9 mouse cellular contexts compared by ENCODE assay signal in the genomic region with DNA sequence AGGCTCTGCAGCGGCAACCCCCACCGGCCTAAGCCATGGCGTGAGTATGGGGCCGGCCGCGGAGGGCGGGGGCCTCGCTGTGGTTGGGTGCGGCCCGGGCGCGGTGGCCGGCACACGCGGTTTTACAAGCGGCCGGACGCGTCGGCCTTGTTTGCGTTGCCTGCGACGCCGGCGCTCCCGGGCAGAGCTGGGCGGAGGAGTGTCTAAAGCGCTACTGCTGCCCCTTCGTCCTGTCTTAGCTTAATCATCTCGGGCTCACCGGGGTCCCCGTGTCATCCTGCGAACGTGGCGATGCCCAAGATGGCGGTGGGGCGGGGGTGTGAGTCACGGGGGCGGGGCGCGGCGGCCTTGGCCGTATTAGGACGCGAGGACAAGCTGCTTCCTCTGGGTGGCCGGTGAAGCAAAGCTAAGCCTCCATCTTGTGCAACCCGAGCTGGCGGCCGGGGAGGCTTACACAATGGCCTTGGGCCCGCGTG. TPM values are rescaled to one million over a fixed set of nuclear protein-coding genes. Genes with fewer than 3 reads are reported as not detected.
DNase-seq lines count a peak whose midpoint lies in the region; ATAC-seq and TF ChIP-seq lines count a peak whose summit lies in the region.
"Had no signal": no experiment of that assay in that cellular context is flagged by ENCODE, and none has a peak within 500 bp of the region (broad histone marks: within the 10 kb centered on the region; RNA-seq: fewer than 3 reads in every experiment).

No protein-coding gene starts in this region.

- H3K4me1 ChIP-seq in bone marrow, adult 2 months (ENCODE audit: control insufficient read depth, insufficient read depth, low read length): peaks cover 1% of the 10 kb centered on the region; the same call in 1 of the 2 replicates
- peaks cover 47% of the 10 kb centered on the region for H3K4me1 ChIP-seq in embryonic facial prominence, embryonic 13.5 days
- peaks cover 73% of the 10 kb centered on the region for H3K4me1 ChIP-seq in liver, embryonic 16.5 days (ENCODE audit: control insufficient read depth, low read depth, low read length)
- H3K4me1 ChIP-seq in neural tube, embryonic 11.5 days (ENCODE audit: control insufficient read depth, insufficient read depth, low read length): peaks cover 15% of the 10 kb centered on the region
- H3K4me1 ChIP-seq in stomach, embryonic 16.5 days (ENCODE audit: control insufficient read depth, insufficient read depth, low read length): peaks cover 40% of the 10 kb centered on the region

- H3K36me3 ChIP-seq in C2C12 (ENCODE audit: control insufficient read depth, insufficient read depth): peaks cover 67% of the 10 kb centered on the region
- peaks cover 55% of the 10 kb centered on the region for H3K36me3 ChIP-seq in embryonic facial prominence, embryonic 13.5 days
- H3K36me3 ChIP-seq in liver, embryonic 16.5 days (ENCODE audit: control insufficient read depth, insufficient read depth): peaks cover 28% of the 10 kb centered on the region
- peaks cover 14% of the 10 kb centered on the region for H3K36me3 ChIP-seq in neural tube, embryonic 11.5 days (ENCODE audit: control insufficient read depth, insufficient read depth, low read length)
- peaks cover 26% of the 10 kb centered on the region for H3K36me3 ChIP-seq in stomach, embryonic 16.5 days (ENCODE audit: control insufficient read depth, insufficient read depth, low read length)

- DNase-seq in heart, adult 9 months (ENCODE audit: low spot score in 2 of 2): peak; percentile 82 to 86
- peak; percentile 82 for DNase-seq in kidney, adult 9 months
- peak; percentile 83 for DNase-seq in neural tube, embryonic 11.5 days (ENCODE audit: low spot score)

- WGBS in bone marrow, adult 2 months: under 1% methylated on average over 51 of the region's 51 CpGs
- 0% methylated on average over 51 of the region's 51 CpGs for WGBS in embryonic facial prominence, embryonic 13.5 days
- whole genome bisulfite sequencing in liver, embryonic 16.5 days (ENCODE audit: insufficient replicate concordance): under 1% methylated on average over 51 of the region's 51 CpGs
- under 1% methylated on average over 50 of the region's 51 CpGs for WGBS in neural tube, embryonic 11.5 days
- under 1% methylated on average over 51 of the region's 51 CpGs for WGBS in stomach, embryonic 16.5 days

- H3K9me3 ChIP-seq in embryonic facial prominence, embryonic 13.5 days: no peaks in the 10 kb centered on the region
- H3K9me3 ChIP-seq in liver, embryonic 16.5 days (replicated peaks; ENCODE audit: control insufficient read depth, low read length): no peaks in the 10 kb centered on the region
- H3K9me3 ChIP-seq in neural tube, embryonic 11.5 days (ENCODE audit: control insufficient read depth, low read length): no peaks in the 10 kb centered on the region
- no peaks in the 10 kb centered on the region for H3K9me3 ChIP-seq in stomach, embryonic 16.5 days (replicated peaks; ENCODE audit: control insufficient read depth, low read length)

- peak overlapping the region; percentile 100 for H3K9ac ChIP-seq in embryonic facial prominence, embryonic 13.5 days
- peak overlapping the region; percentile 96 for H3K9ac ChIP-seq in liver, embryonic 16.5 days (ENCODE audit: low read depth, low read length)
- peak overlapping the region; percentile 100 for H3K9ac ChIP-seq in neural tube, embryonic 11.5 days (ENCODE audit: low read length)
- H3K9ac ChIP-seq in stomach, embryonic 16.5 days (ENCODE audit: low read length): peak overlapping the region; percentile 100

- peaks cover 34% of the 10 kb centered on the region for H3K79me2 ChIP-seq in C2C12 (ENCODE audit: control insufficient read depth, insufficient read depth)

- H3K27me3 ChIP-seq in C2C12 (ENCODE audit: control insufficient read depth, insufficient read depth, insufficient read length): no peaks in the 10 kb centered on the region
- no peaks in the 10 kb centered on the region for H3K27me3 ChIP-seq in embryonic facial prominence, embryonic 13.5 days
- H3K27me3 ChIP-seq in liver, embryonic 16.5 days (ENCODE audit: control insufficient read depth, insufficient read depth, low read depth, low read length): no peaks in the 10 kb centered on the region
- H3K27me3 ChIP-seq in neural tube, embryonic 11.5 days (ENCODE audit: control insufficient read depth, insufficient read depth, low read length): no peaks in the 10 kb centered on the region
- H3K27me3 ChIP-seq in stomach, embryonic 16.5 days (ENCODE audit: control insufficient read depth, insufficient read depth, low read length): no peaks in the 10 kb centered on the region

- H3K79me3 ChIP-seq in C2C12 (ENCODE audit: low read depth): peaks cover 19% of the 10 kb centered on the region

- H3ac ChIP-seq in C2C12 (ENCODE audit: control insufficient read depth, insufficient read length, low read depth): peak overlapping the region; percentile 93

- peak overlapping the region; percentile 100 for H3K4me3 ChIP-seq in C2C12 (ENCODE audit: insufficient read depth, poor library complexity, severe bottlenecking)
- H3K4me3 ChIP-seq in bone marrow, adult 2 months (replicated peaks; ENCODE audit: control insufficient read depth, low read depth, low read length): peak overlapping the region; percentile 91
- H3K4me3 ChIP-seq in embryonic facial prominence, embryonic 13.5 days: peak overlapping the region; percentile 100
- H3K4me3 ChIP-seq in liver, embryonic 16.5 days (ENCODE audit: low read depth, low read length): peak overlapping the region; percentile 91
- peak overlapping the region; percentile 100 for H3K4me3 ChIP-seq in neural tube, embryonic 11.5 days (ENCODE audit: low read depth, low read length)
- H3K4me3 ChIP-seq in stomach, embryonic 16.5 days (replicated peaks; ENCODE audit: low read length): peak overlapping the region; percentile 100

- TF ChIP-seq POLR2A in bone marrow, adult 2 months (IDR thresholded peaks at IDR 0.05; ENCODE audit: borderline replicate concordance, control insufficient read depth, low read depth, low read length): peak; percentile 48; the same call in 1 of the 2 replicates

- ATAC-seq in embryonic facial prominence, embryonic 13.5 days (ENCODE audit: insufficient number of reproducible peaks, insufficient read depth, low FRiP score, low TSS enrichment, low read depth): peak; percentile 8; the same call in 1 of the 2 replicates
- peak; percentile 35 for ATAC-seq in liver, embryonic 16.5 days (ENCODE audit: low read depth)
- peak; percentile 13; the same call in 1 of the 2 replicates for ATAC-seq in neural tube, embryonic 11.5 days (ENCODE audit: insufficient read depth, low FRiP score, low TSS enrichment)
- ATAC-seq in stomach, embryonic 16.5 days (ENCODE audit: insufficient read depth, low FRiP score): peak; percentile 26

- H3K27ac ChIP-seq in bone marrow, adult 2 months (ENCODE audit: control insufficient read depth, insufficient read depth, low read depth, low read length, poor library complexity): peak overlapping the region; percentile 98
- peak overlapping the region; percentile 98 for H3K27ac ChIP-seq in embryonic facial prominence, embryonic 13.5 days
- H3K27ac ChIP-seq in liver, embryonic 16.5 days (ENCODE audit: low read length): peak overlapping the region; percentile 99
- H3K27ac ChIP-seq in neural tube, embryonic 11.5 days (ENCODE audit: low read depth, low read length): peak overlapping the region; percentile 98
- peak overlapping the region; percentile 99 for H3K27ac ChIP-seq in stomach, embryonic 16.5 days (ENCODE audit: low read length)

- H3K4me2 ChIP-seq in embryonic facial prominence, embryonic 13.5 days: peak overlapping the region; percentile 95
- peak overlapping the region; percentile 97 for H3K4me2 ChIP-seq in liver, embryonic 16.5 days (ENCODE audit: low read depth, low read length)
- H3K4me2 ChIP-seq in neural tube, embryonic 11.5 days (ENCODE audit: low read depth): peak overlapping the region; percentile 90
- peak overlapping the region; percentile 94 for H3K4me2 ChIP-seq in stomach, embryonic 16.5 days (ENCODE audit: low read depth, low read length)

- no peak for TF ChIP-seq CTCF in C2C12 (IDR thresholded peaks at IDR 0.05; ENCODE audit: control insufficient read depth, insufficient read depth, insufficient read length)
- no peak for TF ChIP-seq CTCF in bone marrow, adult 2 months (IDR thresholded peaks at IDR 0.05; ENCODE audit: control insufficient read depth, insufficient read depth, low read length)

RNA-seq across cellular contexts. Expression of gene Atf4, which starts 0.7 kb away (rescaled TPM):
- polyA plus RNA-seq in C2C12 (2012; fragmentation: generic; extraction: Trizol): 507 TPM
- 248 and 280 TPM in 2 replicates for polyA plus RNA-seq in bone marrow, adult 2 months (2011; ENCODE audit: insufficient read depth, insufficient read length, low replicate concordance, missing spikeins)
- polyA plus RNA-seq in embryonic facial prominence, embryonic 13.5 days (2015; fragmentation: Nextera tagmentation; extraction: Ambion mirVana): 115 and 123 TPM in 2 replicates
- 138 and 139 TPM in 2 replicates for polyA plus RNA-seq in liver, embryonic 16.5 days (2015; fragmentation: Nextera tagmentation; extraction: Ambion mirVana)
- 127 and 134 TPM in 2 replicates for polyA plus RNA-seq in neural tube, embryonic 11.5 days (2014; fragmentation: Nextera tagmentation; extraction: Ambion mirVana)
- 134 and 150 TPM in 2 replicates for polyA plus RNA-seq in stomach, embryonic 16.5 days (2015; fragmentation: Nextera tagmentation; extraction: Ambion mirVana)

RNA-seq across cellular contexts. Expression of gene Rps19bp1, which starts 8.4 kb away (rescaled TPM):
- 223 TPM for polyA plus RNA-seq in C2C12 (2012; fragmentation: generic; extraction: Trizol)
- polyA plus RNA-seq in bone marrow, adult 2 months (2011; ENCODE audit: insufficient read depth, insufficient read length, low replicate concordance, missing spikeins): 21.3 and 53.7 TPM in 2 replicates
- polyA plus RNA-seq in embryonic facial prominence, embryonic 13.5 days (2015; fragmentation: Nextera tagmentation; extraction: Ambion mirVana): 67.0 and 67.3 TPM in 2 replicates
- 21.2 and 24.9 TPM in 2 replicates for polyA plus RNA-seq in liver, embryonic 16.5 days (2015; fragmentation: Nextera tagmentation; extraction: Ambion mirVana)
- 70.3 and 76.9 TPM in 2 replicates for polyA plus RNA-seq in neural tube, embryonic 11.5 days (2014; fragmentation: Nextera tagmentation; extraction: Ambion mirVana)
- polyA plus RNA-seq in stomach, embryonic 16.5 days (2015; fragmentation: Nextera tagmentation; extraction: Ambion mirVana): 37.7 and 51.1 TPM in 2 replicates

RNA-seq across cellular contexts. Expression of gene AC140267.1, which starts 20.0 kb away (rescaled TPM):
- polyA plus RNA-seq in C2C12 (2012; fragmentation: generic; extraction: Trizol): not detected
- not detected in 2 replicates for polyA plus RNA-seq in bone marrow, adult 2 months (2011; ENCODE audit: insufficient read depth, insufficient read length, low replicate concordance, missing spikeins)
- not detected in 2 replicates for polyA plus RNA-seq in embryonic facial prominence, embryonic 13.5 days (2015; fragmentation: Nextera tagmentation; extraction: Ambion mirVana)
- not detected in 2 replicates for polyA plus RNA-seq in liver, embryonic 16.5 days (2015; fragmentation: Nextera tagmentation; extraction: Ambion mirVana)
- not detected in 2 replicates for polyA plus RNA-seq in neural tube, embryonic 11.5 days (2014; fragmentation: Nextera tagmentation; extraction: Ambion mirVana)
- polyA plus RNA-seq in stomach, embryonic 16.5 days (2015; fragmentation: Nextera tagmentation; extraction: Ambion mirVana): 1.2 TPM in 1 of 2 replicates, not detected in the other
- polyA plus RNA-seq: frontal cortex, adult 2 months had no signal

RNA-seq across cellular contexts. Expression of gene Mief1, which starts 21.9 kb away (rescaled TPM):
- polyA plus RNA-seq in C2C12 (2012; fragmentation: generic; extraction: Trizol): 27.3 TPM
- 11.5 and 16.3 TPM in 2 replicates for polyA plus RNA-seq in bone marrow, adult 2 months (2011; ENCODE audit: insufficient read depth, insufficient read length, low replicate concordance, missing spikeins)
- polyA plus RNA-seq in embryonic facial prominence, embryonic 13.5 days (2015; fragmentation: Nextera tagmentation; extraction: Ambion mirVana): 31.5 and 34.4 TPM in 2 replicates
- 14.4 and 16.0 TPM in 2 replicates for polyA plus RNA-seq in liver, embryonic 16.5 days (2015; fragmentation: Nextera tagmentation; extraction: Ambion mirVana)
- polyA plus RNA-seq in neural tube, embryonic 11.5 days (2014; fragmentation: Nextera tagmentation; extraction: Ambion mirVana): 41.8 and 47.3 TPM in 2 replicates
- polyA plus RNA-seq in stomach, embryonic 16.5 days (2015; fragmentation: Nextera tagmentation; extraction: Ambion mirVana): 29.3 and 30.4 TPM in 2 replicates

RNA-seq across cellular contexts. Expression of gene Cacna1i, which starts 31.4 kb away (rescaled TPM):
- polyA plus RNA-seq in C2C12 (2012; fragmentation: generic; extraction: Trizol): not detected
- polyA plus RNA-seq in bone marrow, adult 2 months (2011; ENCODE audit: insufficient read depth, insufficient read length, low replicate concordance, missing spikeins): 1.2 and 2.8 TPM in 2 replicates
- not detected in 2 replicates for polyA plus RNA-seq in embryonic facial prominence, embryonic 13.5 days (2015; fragmentation: Nextera tagmentation; extraction: Ambion mirVana)
- not detected in 2 replicates for polyA plus RNA-seq in liver, embryonic 16.5 days (2015; fragmentation: Nextera tagmentation; extraction: Ambion mirVana)
- polyA plus RNA-seq in neural tube, embryonic 11.5 days (2014; fragmentation: Nextera tagmentation; extraction: Ambion mirVana): 0.05 and 0.09 TPM in 2 replicates
- not detected in 2 replicates for polyA plus RNA-seq in stomach, embryonic 16.5 days (2015; fragmentation: Nextera tagmentation; extraction: Ambion mirVana)

Comparison
In these comparisons a context has a peak if more than half of its experiments do, and no peak if none do; other contexts are left out.
1. Peak in every context shown above with its lines: DNase-seq, ATAC-seq, H3K4me3 ChIP-seq and H3K27ac ChIP-seq.